Mouse (Mus musculus) limb, embryonic 10.5 days (tissue): ENCODE results near the gene Pde10a. TPM values are rescaled to one million over a fixed set of nuclear protein-coding genes. Genes with fewer than 3 reads are reported as not detected.

Experiments used
- DNase-seq: peaks from one replicate; pipeline ENCODE4 v3.0.0-alpha.2; 2017; ENCODE audit warnings: low spot score
- H3K27ac ChIP-seq: fragments of 300-500 bp; sonication (generic); 2 replicates; pipeline ENCODE4 v1.5.1; 2016; ENCODE audit warnings: mild to moderate bottlenecking
- H3K27me3 ChIP-seq: fragments of 300-500 bp; sonication (generic); 2 replicates; pipeline ENCODE4 v1.6.1; 2016; ENCODE audit warnings: low read depth, mild to moderate bottlenecking; ENCODE audit not compliant: poor library complexity, severe bottlenecking
- H3K36me3 ChIP-seq: fragments of 300-500 bp; sonication (generic); 2 replicates; pipeline ENCODE4 v1.6.1; 2016; ENCODE audit warnings: mild to moderate bottlenecking, moderate library complexity
- H3K4me1 ChIP-seq: fragments of 300-500 bp; sonication (generic); 2 replicates; pipeline ENCODE4 v1.6.1; 2016
- H3K4me3 ChIP-seq: fragments of 300-500 bp; sonication (generic); 2 replicates; pipeline ENCODE4 v1.5.1; 2016; ENCODE audit warnings: mild to moderate bottlenecking, moderate library complexity
- H3K9me3 ChIP-seq: fragments of 300-500 bp; sonication (generic); replicated peaks from 2 replicates; pipeline ENCODE4 v1.6.1; 2016; ENCODE audit warnings: mild to moderate bottlenecking
- WGBS: fragments of 180-500 bp; shearing (Covaris S2); methylation state at CpG from one replicate; pipeline ENCODE4 v1.1.7; 2016; 5-methylcytosine and 5-hydroxymethylcytosine counted together
- polyA plus RNA-seq: library from polyadenylated mRNA; unstranded; fragments of >200 nt; fragmentation: Nextera tagmentation; extraction: Ambion mirVana; gene quantifications from 2 replicates; pipeline ENCODE4 v1.2.1, GENCODE M21; 2016

Gene Pde10a
- polyA plus RNA-seq, 1 experiment from 2014 or later: 1.6 TPM

DNA sequence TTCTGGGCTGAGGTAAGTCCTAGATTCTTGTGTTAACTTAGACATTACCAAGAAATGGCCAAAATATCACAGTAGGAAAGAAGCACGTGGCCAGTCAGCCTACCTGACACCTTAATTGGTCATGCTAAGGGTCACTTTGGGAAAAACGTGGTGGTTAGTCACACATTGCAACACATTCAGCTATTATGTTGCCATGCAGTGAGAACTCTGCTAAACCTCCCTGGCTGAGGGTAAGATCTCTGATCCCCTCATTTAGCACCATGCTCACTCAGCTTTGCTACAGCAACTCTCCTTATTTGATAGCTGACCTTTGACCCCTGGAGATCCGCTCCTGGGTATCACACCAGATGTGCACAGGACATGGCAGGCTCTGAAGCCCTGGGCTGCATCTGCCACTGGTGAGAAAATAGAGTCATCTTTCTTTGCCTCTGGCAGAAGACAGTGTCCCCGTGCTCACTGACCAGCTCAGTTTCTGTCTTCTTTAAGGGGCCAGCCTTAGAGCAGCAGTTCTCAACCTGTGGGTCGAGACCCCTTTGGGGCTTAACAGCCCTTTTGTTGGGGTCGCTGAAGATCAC is 449.7 kb downstream of the Pde10a start:
- Histone ChIP-seq H3K9me3 (no peaks in the 10 kb centered on the region), H3K4me3 (no peak overlapping the region), H3K36me3 (no peaks in the 10 kb centered on the region), H3K27me3 (no peaks in the 10 kb centered on the region), H3K4me1 (peaks cover 24% of the 10 kb centered on the region), H3K27ac (no peak overlapping the region)
- WGBS: 56% methylated on average over 6 of the region's 6 CpGs
- no peak for DNase-seq

DNA sequence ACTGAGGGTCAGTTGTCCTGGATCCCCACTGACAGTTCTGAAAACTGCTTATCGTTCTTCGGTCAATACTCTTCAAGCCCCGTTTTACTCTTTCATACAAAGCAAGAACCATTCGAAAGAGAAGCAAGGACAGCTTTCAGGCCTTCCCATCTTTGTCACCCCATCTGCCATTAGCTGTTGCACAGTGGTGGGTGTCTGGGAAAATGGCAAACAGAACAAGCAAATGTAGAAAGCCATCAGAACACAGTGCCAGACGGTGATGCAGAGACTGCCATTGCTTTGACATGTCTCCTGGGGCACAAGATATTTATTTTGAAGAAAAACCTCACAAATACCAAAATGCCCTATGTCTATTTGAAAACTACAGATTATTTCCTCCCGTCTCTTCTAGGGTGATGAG is 451.6 kb downstream of the Pde10a start:
- DNase-seq: no peak
- Histone ChIP-seq H3K9me3 (no peaks in the 10 kb centered on the region), H3K36me3 (no peaks in the 10 kb centered on the region), H3K4me3 (no peak overlapping the region), H3K27ac (no peak overlapping the region), H3K4me1 (peaks cover 24% of the 10 kb centered on the region), H3K27me3 (no peaks in the 10 kb centered on the region)
- 91% methylated on average over 6 of the region's 6 CpGs for WGBS

DNA sequence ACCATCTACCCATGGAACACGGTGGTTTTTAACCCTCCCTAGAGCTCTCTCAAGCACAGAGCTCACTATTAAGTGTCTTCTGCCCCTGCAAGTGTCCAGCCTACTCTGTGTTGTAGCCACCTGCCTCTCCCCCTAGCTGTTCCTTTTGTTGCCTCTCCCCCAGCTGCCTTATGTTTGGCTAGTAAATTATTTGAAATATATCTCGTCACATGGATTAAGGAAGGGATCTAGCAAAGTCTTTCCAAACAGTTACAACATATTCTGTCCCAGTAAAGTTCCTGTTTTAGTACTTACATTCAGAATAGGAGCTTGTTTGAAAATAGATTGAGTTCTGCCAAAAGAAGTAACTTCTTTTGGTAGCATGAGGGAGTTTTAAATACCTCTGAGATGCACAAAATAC is 452.1 kb downstream of the Pde10a start:
- H3K27me3 ChIP-seq: no peaks in the 10 kb centered on the region
- no peaks in the 10 kb centered on the region for H3K9me3 ChIP-seq
- no peak overlapping the region for H3K4me3 ChIP-seq
- no peaks in the 10 kb centered on the region for H3K36me3 ChIP-seq
- no peak for DNase-seq
- peaks cover 21% of the 10 kb centered on the region for H3K4me1 ChIP-seq
- 81% methylated on average over 2 of the region's 2 CpGs for WGBS
- no peak overlapping the region for H3K27ac ChIP-seq

DNA sequence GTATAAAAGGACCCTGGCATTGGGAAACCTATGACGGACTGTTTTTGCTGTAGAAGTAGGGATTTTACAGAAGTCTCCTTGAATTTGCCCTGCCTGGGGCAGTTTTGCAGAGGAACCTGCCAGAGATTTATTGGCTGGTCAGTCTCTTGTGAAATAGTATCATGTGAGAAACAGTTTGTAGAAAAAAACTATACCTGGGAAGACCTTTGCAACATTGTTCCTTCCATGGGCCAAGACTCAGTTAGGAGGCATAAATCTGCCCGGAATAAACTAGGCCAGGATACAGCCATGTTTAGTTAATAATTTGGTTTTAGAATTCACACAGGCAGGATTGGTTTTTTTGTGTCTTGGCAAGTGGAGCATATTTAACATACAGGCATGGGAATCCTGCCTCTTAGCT is 458.4 kb downstream of the Pde10a start:
- no peak overlapping the region for H3K27ac ChIP-seq
- H3K9me3 ChIP-seq: no peaks in the 10 kb centered on the region
- no peaks in the 10 kb centered on the region for H3K27me3 ChIP-seq
- 91% methylated on average over 2 of the region's 2 CpGs for WGBS
- H3K36me3 ChIP-seq: no peaks in the 10 kb centered on the region
- H3K4me1 ChIP-seq: peaks cover 3% of the 10 kb centered on the region
- no peak for DNase-seq
- no peak overlapping the region for H3K4me3 ChIP-seq

DNA sequence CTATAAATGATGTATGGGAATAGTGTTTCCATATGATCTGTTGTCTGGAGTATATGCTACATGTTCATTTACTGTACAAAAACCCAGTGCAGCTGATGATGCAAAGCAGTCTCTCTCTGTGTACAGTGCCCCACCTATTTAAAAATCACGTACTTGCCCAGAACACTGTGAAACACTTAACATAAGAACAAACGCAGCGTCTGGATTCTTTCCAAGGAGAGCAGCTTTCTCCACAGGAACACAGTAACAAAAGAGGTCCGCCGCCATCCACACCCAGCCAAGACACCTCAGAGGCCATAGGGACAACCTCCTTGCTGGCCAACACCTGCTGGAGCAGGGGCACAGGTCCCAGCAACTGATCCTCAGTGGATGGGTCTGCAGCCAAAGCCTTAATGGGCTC is 460.5 kb downstream of the Pde10a start:
- Histone ChIP-seq H3K4me3 (no peak overlapping the region), H3K27me3 (no peaks in the 10 kb centered on the region), H3K9me3 (no peaks in the 10 kb centered on the region), H3K4me1 (peaks cover 9% of the 10 kb centered on the region), H3K36me3 (no peaks in the 10 kb centered on the region), H3K27ac (no peak overlapping the region)
- no peak for DNase-seq
- WGBS: 86% methylated on average over 5 of the region's 5 CpGs

DNA sequence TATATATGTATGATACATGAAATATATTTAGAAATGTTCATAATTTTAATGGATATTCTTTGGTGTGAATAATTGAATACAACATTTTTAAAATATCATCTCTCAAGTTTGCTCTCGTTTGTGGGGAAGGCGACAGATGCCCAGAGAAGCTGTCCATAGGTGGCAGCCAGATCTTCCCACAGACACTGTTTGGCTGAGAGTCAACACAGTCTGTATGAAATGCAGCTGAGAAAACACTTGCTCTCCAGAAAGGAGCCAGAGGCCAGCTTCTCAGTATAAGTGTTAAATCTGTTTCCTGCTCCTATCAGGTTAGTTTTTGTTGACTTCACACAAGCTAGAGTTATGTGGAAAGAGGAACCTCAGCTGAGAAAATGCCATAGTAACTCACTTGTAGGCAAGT is 461.4 kb downstream of the Pde10a start:
- Histone ChIP-seq H3K4me1 (peaks cover 9% of the 10 kb centered on the region), H3K27me3 (no peaks in the 10 kb centered on the region), H3K9me3 (no peaks in the 10 kb centered on the region), H3K36me3 (no peaks in the 10 kb centered on the region), H3K27ac (no peak overlapping the region), H3K4me3 (no peak overlapping the region)
- 92% methylated on average over 2 of the region's 2 CpGs for WGBS
- DNase-seq: no peak

DNA sequence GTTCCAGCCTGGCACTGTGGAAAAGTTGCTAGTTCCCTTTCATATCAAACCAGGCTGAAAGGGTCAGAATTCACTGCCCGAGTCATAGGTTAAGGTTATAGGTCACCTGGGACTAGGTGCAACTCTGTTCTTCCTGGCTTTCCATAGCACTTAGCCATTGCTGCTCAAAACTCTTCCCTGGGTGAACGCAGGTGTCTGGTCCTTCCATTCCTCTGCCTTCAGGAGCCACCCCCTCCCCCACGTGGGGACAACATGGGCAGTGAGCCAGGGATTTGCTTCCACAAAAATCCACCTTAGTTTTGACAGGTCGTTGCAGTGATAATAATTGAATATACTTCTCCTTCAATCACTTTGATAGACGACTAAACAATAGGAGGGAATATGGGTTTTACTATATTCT is 462.2 kb downstream of the Pde10a start:
- Histone ChIP-seq H3K36me3 (0 out of 2 replicates have a peak, but pooled peaks cover 5% of the 10 kb centered on the region), H3K27me3 (no peaks in the 10 kb centered on the region), H3K27ac (no peak overlapping the region), H3K4me1 (peaks cover 9% of the 10 kb centered on the region), H3K9me3 (no peaks in the 10 kb centered on the region), H3K4me3 (no peak overlapping the region)
- DNase-seq: no peak
- WGBS: 79% methylated on average over 5 of the region's 5 CpGs

DNA sequence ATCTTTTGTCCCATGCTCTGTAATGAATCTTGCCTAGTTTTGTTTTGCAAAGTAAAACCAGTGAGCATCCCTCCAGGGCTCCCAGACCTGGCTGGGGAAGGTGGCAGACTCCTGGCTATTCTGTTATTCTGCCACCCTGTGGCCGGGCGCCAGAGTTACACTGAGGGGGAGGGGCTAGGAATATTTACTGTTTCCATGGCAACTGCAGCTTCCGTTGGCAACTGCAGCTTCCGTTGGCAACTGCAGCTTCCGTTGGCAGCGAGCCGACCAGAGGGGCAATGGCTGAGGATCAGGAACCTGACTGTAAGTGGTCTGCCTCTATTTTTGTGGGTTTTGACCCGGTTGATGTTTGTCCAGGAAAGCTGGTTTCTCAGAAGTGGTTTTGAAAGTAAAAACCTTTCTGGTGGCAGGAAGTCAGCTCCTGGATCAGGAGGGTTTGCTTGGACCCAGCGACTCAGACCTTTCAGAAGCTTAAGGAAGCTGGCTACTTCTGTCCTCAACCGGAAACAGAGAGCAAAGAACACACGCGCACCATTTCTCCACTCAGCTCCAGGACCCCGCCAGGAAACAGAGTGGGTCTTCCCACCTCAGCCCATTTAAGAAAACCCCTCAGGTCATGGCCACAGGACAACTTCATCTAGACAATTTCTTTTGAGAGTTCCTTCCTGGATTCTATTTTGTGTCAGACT is 463.1 kb downstream of the Pde10a start, which contains the start of gene 1700010I14Rik:
Gene 1700010I14Rik (plus strand): TSS at position 215 of the 689 bp plus-strand sequence.
- Histone ChIP-seq H3K9me3 (no peaks in the 10 kb centered on the region), H3K27ac (peak within 1 kb of the TSS; percentile 67)
- WGBS: 6% methylated on average over 13 of the region's 13 CpGs

DNA sequence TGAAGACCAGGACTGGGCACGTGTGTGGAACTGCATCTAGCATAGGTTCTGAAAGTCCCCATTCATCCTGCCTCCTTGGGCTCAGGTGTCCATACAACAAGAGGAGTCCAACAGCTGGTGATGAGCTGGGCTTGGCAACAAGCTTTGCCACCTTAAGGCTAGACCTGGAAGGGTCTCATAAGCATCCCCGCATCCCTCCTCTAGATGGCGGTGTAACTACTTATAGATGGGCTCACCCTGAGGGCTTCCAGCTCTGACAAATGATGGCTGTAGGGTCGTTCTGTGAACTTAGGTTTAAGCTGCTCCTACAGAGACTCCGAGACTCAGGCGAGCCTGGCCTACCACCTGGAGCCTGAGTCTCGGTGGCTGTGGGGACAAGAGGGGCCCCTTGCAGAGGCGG is 466.0 kb downstream of the Pde10a start:
- no peak overlapping the region for H3K4me3 ChIP-seq
- H3K36me3 ChIP-seq: peaks cover 16% of the 10 kb centered on the region; the same call in 1 of the 2 replicates
- H3K27me3 ChIP-seq: no peaks in the 10 kb centered on the region
- no peak overlapping the region for H3K27ac ChIP-seq
- DNase-seq: no peak
- peaks cover 9% of the 10 kb centered on the region for H3K4me1 ChIP-seq
- H3K9me3 ChIP-seq: no peaks in the 10 kb centered on the region
- WGBS: 30% methylated on average over 8 of the region's 8 CpGs

More for the DNA sequence above, 463.1 kb downstream of the Pde10a start, which contains the start of gene 1700010I14Rik:
- peaks cover 9% of the 10 kb centered on the region for H3K4me1 ChIP-seq
- H3K4me3 ChIP-seq: peak within 1 kb of the TSS; percentile 56
- DNase-seq: peak; percentile 83
- 0 out of 2 replicates have a peak, but pooled peaks cover 12% of the 10 kb centered on the region for H3K36me3 ChIP-seq
- H3K27me3 ChIP-seq: no peaks in the 10 kb centered on the region

DNA sequence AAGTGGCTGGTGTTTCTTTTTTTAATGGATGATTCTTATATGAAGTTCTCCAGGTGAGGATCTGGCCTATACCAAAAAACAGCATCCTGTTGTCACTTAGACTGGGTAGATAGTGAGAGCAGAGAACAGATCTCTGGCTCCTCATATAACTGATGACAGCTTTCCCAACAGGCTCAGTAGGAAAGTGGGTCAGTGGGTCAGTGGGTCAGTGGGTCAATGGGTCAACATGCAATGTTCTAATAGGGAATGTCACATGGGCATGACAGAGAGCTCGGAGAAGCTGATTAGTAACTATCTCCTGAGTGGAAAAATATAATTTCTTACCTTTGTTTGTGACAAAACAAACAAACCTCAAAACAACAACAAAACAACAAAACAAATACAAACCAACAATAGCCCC is 470.2 kb downstream of the Pde10a start:
- Histone ChIP-seq H3K27me3 (no peaks in the 10 kb centered on the region), H3K27ac (no peak overlapping the region), H3K4me1 (no peaks in the 10 kb centered on the region), H3K9me3 (no peaks in the 10 kb centered on the region), H3K36me3 (peaks cover 25% of the 10 kb centered on the region; the same call in 1 of the 2 replicates), H3K4me3 (no peak overlapping the region)
- WGBS: 70% methylated on average over 1 of the region's 1 CpGs
- no peak for DNase-seq

DNA sequence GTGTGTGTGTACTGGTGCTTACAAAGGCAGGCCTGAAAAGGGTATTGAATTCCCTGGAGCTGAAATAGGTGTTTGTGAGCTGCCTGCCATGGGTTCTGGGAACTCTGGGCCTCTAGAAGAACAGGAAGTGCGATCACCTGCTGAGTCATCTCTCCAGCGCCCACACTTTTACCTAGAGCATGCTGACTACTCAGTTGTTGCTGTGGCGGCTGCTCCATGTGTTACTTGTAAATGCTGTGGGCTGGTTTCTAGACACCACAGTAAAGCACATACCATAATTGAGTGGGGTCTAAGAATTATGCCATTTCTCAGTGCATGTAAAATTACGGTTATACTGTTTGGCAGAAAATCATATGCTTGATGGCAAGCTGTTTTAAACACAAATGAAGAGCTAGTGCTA is 477.3 kb downstream of the Pde10a start:
- no peak for DNase-seq
- Histone ChIP-seq H3K4me3 (no peak overlapping the region), H3K27ac (no peak overlapping the region), H3K9me3 (no peaks in the 10 kb centered on the region), H3K27me3 (no peaks in the 10 kb centered on the region), H3K36me3 (peaks cover 11% of the 10 kb centered on the region; the same call in 1 of the 2 replicates), H3K4me1 (no peaks in the 10 kb centered on the region)
- 75% methylated on average over 4 of the region's 4 CpGs for WGBS

DNA sequence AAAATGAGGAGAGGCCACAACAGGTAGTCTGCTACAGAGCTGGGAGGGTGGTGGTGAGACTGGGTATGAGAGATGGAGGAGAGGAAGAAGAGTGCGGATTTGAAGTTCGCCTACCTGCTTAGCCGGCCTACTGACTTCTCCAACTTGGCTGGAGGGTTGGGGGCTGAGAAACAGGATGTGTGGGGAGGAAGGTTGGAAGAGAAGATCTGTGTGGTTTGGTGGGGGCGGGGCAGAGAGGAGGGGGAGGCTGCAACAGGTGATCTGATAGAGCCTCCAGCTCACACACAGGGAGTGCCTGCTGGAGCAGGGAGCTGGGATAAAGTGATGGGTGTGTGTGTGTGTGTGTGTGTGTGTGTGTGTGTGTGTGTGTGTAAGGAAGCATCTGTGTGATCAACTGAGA is 479.3 kb downstream of the Pde10a start:
- WGBS: 82% methylated on average over 4 of the region's 4 CpGs
- Histone ChIP-seq H3K4me1 (no peaks in the 10 kb centered on the region), H3K9me3 (no peaks in the 10 kb centered on the region)

DNA sequence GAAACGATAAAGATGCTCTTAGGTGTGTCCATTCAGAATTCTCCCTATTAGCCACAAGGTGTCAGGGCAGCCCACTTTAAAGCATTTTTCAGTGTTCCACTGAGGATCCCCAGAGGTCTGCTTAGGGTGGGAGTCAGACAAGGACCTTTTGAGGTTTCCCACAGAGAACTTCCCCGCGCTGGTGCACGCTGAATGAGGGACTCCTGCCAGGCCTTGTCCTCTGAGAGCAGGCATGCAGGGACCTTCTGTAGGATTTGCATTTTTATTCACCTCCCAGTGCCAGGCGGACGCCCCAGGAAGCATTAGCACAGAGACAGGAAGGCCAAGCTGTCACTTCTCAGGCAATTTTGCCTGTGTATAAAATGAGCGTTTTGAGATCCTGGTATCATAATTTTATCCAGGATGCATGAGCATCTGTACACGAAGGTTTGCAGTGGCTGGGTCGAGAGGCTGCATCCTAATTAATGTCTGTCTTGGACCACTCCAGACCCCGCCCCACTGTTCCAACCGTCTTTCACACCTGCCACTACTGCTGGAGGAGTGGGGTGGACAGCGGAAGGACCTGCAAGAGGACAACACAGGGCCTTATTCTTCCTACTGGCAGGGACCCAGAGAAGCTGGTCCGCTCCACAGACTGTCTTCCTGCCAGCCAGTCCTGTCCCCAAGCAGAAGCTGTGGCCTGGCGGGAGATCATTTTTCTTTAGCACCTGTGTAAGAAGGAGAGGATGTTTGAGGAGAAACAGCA is 498.2 kb downstream of the Pde10a start:
- no peak for DNase-seq
- no peak overlapping the region for H3K27ac ChIP-seq
- 32% methylated on average over 14 of the region's 14 CpGs for WGBS

More for the DNA sequence above, 479.3 kb downstream of the Pde10a start:
- Histone ChIP-seq H3K4me3 (no peak overlapping the region), H3K36me3 (peaks cover 9% of the 10 kb centered on the region; the same call in 1 of the 2 replicates), H3K27me3 (no peaks in the 10 kb centered on the region), H3K27ac (no peak overlapping the region)
- no peak for DNase-seq

More for the DNA sequence above, 498.2 kb downstream of the Pde10a start:
- Histone ChIP-seq H3K27me3 (no peaks in the 10 kb centered on the region), H3K36me3 (no peaks in the 10 kb centered on the region), H3K4me1 (no peaks in the 10 kb centered on the region), H3K4me3 (no peak overlapping the region), H3K9me3 (no peaks in the 10 kb centered on the region)
